Mouse (Mus musculus) thymus, adult 2 months (tissue): ENCODE results near the gene Entpd3. TPM values are rescaled to one million over a fixed set of nuclear protein-coding genes. Genes with fewer than 3 reads are reported as not detected.

Experiments used
- DNase-seq: peaks from one replicate; pipeline ENCODE4 v3.0.0; 2021
- H3K27ac ChIP-seq: fragments of 200-500 bp; 2 replicates; pipeline ENCODE4 v1.5.1; 2012; ENCODE audit warnings: low read length, control low read depth; ENCODE audit not compliant: control insufficient read depth, insufficient read depth
- H3K27me3 ChIP-seq: fragments of 200-500 bp; 2 replicates; pipeline ENCODE4 v1.6.1; 2012; ENCODE audit warnings: mild to moderate bottlenecking, low read length, moderate library complexity, mixed read lengths; ENCODE audit not compliant: control insufficient read depth, insufficient read depth
- H3K36me3 ChIP-seq: fragments of 200-500 bp; 2 replicates; pipeline ENCODE4 v1.6.1; 2012; ENCODE audit warnings: mild to moderate bottlenecking, low read length, moderate library complexity; ENCODE audit not compliant: control insufficient read depth, insufficient read depth
- H3K4me1 ChIP-seq: fragments of 200-500 bp; replicated peaks from 2 replicates; pipeline ENCODE4 v1.6.1; 2012; ENCODE audit warnings: low read length; ENCODE audit not compliant: control insufficient read depth, insufficient read depth
- H3K4me3 ChIP-seq: fragments of 200-500 bp; 2 replicates; pipeline ENCODE4 v1.5.1; 2012; ENCODE audit warnings: mild to moderate bottlenecking, low read length, control low read depth, moderate library complexity; ENCODE audit not compliant: control insufficient read depth, insufficient read depth
- CTCF ChIP-seq: fragments of 200-500 bp; IDR thresholded peaks from 2 replicates; pipeline ENCODE4 v1.5.1; 2012; ENCODE audit warnings: mild to moderate bottlenecking, control low read depth, low read length, moderate library complexity, borderline replicate concordance; ENCODE audit not compliant: control insufficient read depth, poor library complexity, insufficient read depth; ENCODE audit errors: extremely low read depth
- POLR2A ChIP-seq: fragments of 200-500 bp; IDR thresholded peaks from 2 replicates; pipeline ENCODE4 v1.6.1; 2012; ENCODE audit warnings: mild to moderate bottlenecking, low read length, control low read depth, moderate library complexity; ENCODE audit not compliant: control insufficient read depth, poor library complexity, insufficient read depth; ENCODE audit errors: extremely low read depth
- WGBS: fragments of 180-500 bp; shearing (Covaris S2); methylation state at CpG from one replicate; pipeline ENCODE4 v1.1.7; 2018; 5-methylcytosine and 5-hydroxymethylcytosine counted together
- polyA plus RNA-seq: library from polyadenylated mRNA; depleted of rRNA; stranded (reverse); fragments of >200 nt; gene quantifications from 2 replicates; pipeline ENCODE4 v1.2.3, GENCODE M21; 2012

The Entpd3 gene
- polyA plus RNA-seq, 1 experiment: 2.0 TPM

DNA sequence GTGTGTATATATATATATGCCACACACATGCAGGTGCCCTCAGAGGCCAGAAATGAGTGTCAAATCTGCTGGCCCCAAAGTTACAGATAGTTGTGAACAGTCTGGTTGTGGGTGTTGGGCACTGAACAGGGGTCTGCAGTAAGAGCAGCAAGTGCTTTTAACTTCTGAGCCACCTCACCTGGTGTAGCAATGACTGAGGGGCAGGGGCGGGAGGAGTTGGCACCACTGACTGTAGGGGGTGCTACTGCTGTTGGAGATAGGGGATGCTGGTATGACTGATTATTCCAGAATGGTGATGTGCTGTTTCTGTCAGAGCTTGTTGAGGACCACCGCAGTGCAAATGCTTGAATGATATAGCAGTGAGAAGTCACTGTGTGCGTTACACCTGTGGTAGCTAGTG is 43.7 kb downstream of the Entpd3 start:
- Histone ChIP-seq H3K4me1 (peaks cover 12% of the 10 kb centered on the region), H3K27me3 (no peaks in the 10 kb centered on the region), H3K36me3 (no peaks in the 10 kb centered on the region), H3K27ac (peak overlapping the region; percentile 92), H3K4me3 (peak overlapping the region; percentile 7; the same call in 1 of the 2 replicates)
- TF ChIP-seq CTCF (no peak; the same call in 1 of the 2 replicates), POLR2A (no peak)
- 77% methylated on average over 3 of the region's 3 CpGs for WGBS
- DNase-seq: peak; percentile 46

DNA sequence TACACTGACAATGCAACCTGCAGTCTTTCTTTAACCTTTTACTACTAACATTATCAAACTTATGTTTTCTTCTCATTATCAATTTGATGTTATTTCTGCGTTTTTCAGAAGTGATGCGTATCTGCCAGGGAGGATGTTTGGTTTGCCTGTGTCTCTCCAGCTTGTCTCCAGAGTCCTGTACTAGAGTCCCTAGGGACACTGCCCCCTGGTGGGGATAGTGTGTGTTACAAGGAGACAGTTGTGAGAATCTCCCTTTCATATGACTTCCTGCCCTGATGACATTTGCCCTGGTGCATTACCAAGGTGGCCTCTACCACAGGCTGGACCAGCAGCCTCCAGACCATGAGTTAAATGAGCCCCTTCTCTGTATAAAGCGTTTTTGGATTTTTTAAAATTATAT is 46.9 kb downstream of the Entpd3 start:
- Histone ChIP-seq H3K4me1 (peaks cover 5% of the 10 kb centered on the region; the same call in 1 of the 2 replicates), H3K4me3 (no peak overlapping the region), H3K27me3 (no peaks in the 10 kb centered on the region), H3K27ac (no peak overlapping the region), H3K36me3 (no peaks in the 10 kb centered on the region)
- DNase-seq: peak; percentile 82
- WGBS: 11% methylated on average over 3 of the region's 3 CpGs
- no peak for TF ChIP-seq POLR2A
- TF ChIP-seq CTCF: no peak

DNA sequence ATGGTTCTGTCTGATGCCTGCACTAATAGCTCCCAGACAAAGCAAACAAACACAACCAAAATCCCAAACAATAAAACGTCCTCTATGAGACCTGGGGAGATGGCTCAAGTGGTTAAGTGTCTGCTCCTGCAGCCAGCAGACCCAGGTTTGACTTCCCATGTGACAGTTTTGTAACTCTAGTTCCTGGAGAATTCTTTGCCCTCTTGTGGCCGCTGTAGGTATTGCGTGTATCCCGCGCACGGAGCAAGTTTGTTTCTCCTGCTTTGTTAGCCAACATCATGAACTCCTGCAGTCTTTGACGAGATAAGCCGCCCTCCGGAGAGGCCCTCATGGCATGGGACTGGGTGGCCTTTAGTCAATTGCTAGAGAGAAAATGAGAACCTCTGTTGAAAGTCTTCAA is 51.9 kb downstream of the Entpd3 start:
- Histone ChIP-seq H3K27ac (no peak overlapping the region), H3K27me3 (no peaks in the 10 kb centered on the region), H3K4me1 (no peaks in the 10 kb centered on the region), H3K4me3 (no peak overlapping the region), H3K36me3 (no peaks in the 10 kb centered on the region)
- TF ChIP-seq POLR2A (no peak), CTCF (no peak)
- peak; percentile 76 for DNase-seq
- 3% methylated on average over 9 of the region's 9 CpGs for WGBS

DNA sequence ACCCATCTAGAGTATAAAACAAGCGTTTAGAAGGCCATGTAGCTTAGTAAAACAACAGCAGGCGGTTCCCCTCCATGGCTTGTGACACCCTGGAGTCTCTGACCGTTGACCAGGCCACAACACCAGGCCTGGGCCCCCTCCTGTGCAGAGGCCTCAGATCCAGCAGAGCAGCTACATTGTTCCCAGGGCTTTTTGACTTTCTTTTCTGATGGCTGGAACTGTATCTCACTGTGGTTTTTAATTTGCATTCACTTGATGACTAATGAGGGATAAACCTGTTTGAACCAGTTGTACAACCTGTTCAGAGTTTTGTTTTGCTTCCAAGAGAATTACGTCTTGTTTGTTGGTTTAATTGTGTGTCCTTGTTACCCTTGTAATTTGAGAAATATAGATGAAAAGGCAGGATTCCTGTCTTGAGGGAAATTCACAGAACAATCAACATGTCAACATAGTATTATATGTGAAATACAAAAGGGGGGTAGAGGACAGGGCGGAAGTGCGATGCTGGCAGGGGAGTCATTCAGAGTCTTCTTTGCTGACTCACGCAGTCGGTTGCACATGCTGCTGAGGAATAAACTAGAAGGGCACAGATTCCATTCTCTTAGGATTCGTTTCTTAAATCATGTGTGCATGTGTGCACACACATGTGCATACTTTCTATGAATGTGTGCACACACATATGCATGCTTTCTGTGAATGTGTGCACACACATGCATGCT is 53.9 kb downstream of the Entpd3 start:
- no peak for DNase-seq
- WGBS: 92% methylated on average over 9 of the region's 9 CpGs
- no peak for TF ChIP-seq CTCF
- TF ChIP-seq POLR2A: no peak
- Histone ChIP-seq H3K27me3 (no peaks in the 10 kb centered on the region), H3K4me1 (no peaks in the 10 kb centered on the region), H3K36me3 (no peaks in the 10 kb centered on the region), H3K27ac (no peak overlapping the region), H3K4me3 (no peak overlapping the region)

DNA sequence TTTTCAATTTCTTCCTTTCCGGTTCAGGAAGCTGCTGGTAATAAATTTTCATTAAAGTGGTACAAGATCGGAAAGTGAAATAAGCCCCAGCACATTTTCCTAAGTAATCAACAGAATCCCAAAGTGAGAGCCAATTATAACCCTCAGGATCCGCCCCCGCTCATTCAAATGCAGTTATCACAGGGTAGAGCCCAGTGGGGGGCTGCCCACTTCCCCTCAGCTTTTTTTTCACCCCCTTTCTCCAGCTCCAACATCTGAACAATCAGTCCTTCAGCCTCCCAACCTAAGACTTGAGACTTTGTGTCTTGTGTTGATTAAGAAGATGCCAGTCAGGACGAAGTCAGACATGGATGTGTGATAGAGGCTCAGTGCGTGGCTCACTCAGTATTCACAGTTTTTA is 55.2 kb downstream of the Entpd3 start:
- Histone ChIP-seq H3K36me3 (no peaks in the 10 kb centered on the region), H3K27me3 (no peaks in the 10 kb centered on the region), H3K4me1 (no peaks in the 10 kb centered on the region), H3K27ac (no peak overlapping the region), H3K4me3 (no peak overlapping the region)
- DNase-seq: no peak
- WGBS: 90% methylated on average over 6 of the region's 6 CpGs
- TF ChIP-seq CTCF (no peak), POLR2A (no peak)

DNA sequence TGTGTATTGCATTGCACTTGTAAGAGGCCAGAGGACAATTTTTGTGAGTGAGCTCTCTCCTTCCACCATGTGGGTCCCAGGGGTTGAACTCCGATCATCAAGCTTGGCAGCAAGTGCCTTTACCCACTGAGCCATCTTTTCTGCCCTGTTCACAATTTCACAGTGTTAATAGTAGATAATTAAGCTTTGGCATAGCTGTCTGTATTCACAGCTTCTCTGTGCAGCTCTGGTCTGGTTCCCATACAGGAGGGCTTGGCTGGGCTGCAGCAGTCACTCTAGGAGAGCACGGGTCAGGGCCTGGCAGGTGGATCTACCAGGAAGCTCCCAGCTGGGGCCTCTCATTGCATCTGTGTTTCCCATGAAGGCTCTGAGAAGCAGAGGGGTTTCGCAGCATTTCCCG is 55.7 kb downstream of the Entpd3 start:
- WGBS: 91% methylated on average over 4 of the region's 4 CpGs
- H3K36me3 ChIP-seq: no peaks in the 10 kb centered on the region
- no peaks in the 10 kb centered on the region for H3K4me1 ChIP-seq
- TF ChIP-seq POLR2A (no peak), CTCF (no peak)
- no peak for DNase-seq
- no peak overlapping the region for H3K27ac ChIP-seq
- no peak overlapping the region for H3K4me3 ChIP-seq
- no peaks in the 10 kb centered on the region for H3K27me3 ChIP-seq

- H3K4me1 ChIP-seq: no peaks in the 10 kb centered on the region; the same call in 1 of the 2 replicates
- H3K27me3 ChIP-seq: no peaks in the 10 kb centered on the region
- H3K27ac ChIP-seq: no peak overlapping the region
- TF ChIP-seq POLR2A (no peak), CTCF (peak; percentile 87; the same call in 1 of the 2 replicates)
- H3K36me3 ChIP-seq: no peaks in the 10 kb centered on the region
- no peak overlapping the region for H3K4me3 ChIP-seq
- peak; percentile 56 for DNase-seq
- WGBS: 22% methylated on average over 17 of the region's 17 CpGs
Measured at GRCm38 (mm10) chr9:120601488-120602171, 62.0 kb downstream of the Entpd3 start.
